Mouse (Mus musculus) adrenal gland (tissue): ENCODE measurements around the gene Prom2.

Experiments used
- intact Hi-C: fragments of 180-260 bp; cut with DNase I; formaldehyde crosslinking; loops from one replicate; pipeline ENCODE4 v1.15.1; 2025

Gene Prom2

GRCm38 (mm10) chr2:127498750-127499149 is 42.5 kb downstream of the Prom2 start:
- intact Hi-C loops, result no loop called here

DNA sequence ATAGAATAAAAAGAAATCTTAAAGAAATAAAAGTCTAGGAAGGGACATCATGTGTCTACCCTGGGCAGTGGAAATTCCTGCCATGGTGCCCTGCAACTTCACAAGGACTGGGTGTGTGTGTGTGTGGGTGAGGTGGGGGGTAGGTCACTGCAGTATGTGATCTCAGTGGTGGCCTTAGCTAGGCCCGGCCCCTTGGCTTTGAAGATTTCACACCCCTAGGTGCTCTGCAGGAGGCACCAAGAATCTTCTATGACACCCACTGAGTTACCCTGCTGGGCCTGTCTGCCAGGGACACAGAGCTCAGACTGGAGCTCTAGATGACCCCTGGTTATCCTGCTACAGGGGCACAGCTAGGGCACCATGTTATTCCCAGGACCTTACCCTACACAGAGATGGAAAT is 44.9 kb downstream of the Prom2 start:
- intact Hi-C loops, result no loop called here

DNA sequence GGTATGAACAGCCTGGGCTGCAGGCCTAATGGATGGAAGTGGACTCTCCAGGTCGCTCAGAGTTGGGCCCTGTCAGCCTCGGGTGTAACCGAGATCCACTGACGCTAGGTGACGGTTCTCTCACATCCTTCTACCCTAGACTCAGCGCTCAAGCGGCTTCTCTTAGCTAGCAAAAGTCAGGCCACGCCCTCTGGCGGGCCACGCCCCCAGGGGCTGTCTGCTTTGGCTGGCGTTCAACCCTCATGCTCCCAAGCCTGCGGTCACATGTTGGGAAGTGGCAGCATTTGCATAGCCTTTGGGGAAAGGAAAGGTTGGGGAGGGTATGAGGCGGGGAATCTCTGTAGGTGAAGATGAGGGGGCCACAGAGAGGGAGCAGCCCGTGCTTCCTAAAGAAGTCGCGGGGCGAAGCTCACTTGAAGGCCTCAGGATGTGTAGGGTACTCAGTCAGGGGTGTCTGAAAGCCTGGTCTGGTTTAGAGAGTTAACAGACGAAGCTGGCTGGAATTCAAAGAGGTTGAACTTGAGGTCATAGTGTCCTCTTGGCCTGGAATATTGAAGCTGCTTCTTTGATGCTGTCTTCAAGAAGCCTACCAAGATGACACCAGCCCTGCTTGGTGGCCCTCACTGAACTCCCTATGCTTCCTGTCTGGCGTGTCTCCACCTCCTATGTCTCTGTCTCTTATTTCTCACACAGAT is 56.6 kb downstream of the Prom2 start:
- intact Hi-C loops, result no loop called here

DNA sequence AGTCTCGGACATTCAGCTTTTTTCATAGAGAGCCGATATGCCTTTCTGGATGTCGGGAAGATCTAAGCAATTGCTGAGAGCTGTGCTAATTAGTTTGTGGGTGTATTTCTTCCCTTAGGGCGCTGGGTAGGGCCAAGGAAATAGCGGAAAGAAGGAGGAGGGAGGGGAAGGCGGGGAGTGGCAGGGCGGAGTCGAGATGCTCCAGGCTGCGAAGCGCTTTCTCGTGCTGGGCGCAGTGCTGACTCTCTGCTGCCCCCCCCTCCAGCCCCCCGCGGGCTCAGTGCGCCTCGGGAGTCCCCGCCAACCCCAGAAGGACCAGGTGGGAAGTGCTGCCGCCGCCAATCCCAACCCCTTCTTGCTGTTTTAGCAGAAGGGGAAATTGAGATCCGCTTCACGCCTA is 58.3 kb downstream of the Prom2 start:
- intact Hi-C loops, result no loop called here

DNA sequence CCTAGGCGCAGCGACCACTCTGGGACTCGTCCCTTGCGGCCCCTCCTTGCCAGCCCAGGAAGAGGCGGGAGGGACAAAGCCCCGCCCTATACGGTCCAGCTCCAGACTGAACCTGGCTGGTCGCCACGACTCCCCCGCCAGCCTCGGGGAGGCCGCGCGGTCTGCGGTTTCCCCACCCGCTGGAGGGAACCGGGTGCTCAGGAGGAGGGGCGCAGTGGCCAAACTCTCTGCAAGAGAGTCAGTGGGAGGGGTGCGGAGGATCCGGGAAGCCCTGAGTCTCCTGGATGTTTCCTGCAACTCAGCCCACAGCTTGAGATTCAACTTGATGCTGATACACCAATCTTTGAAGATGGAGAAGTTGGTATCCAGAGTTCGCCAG is 58.7 kb downstream of the Prom2 start:
- intact Hi-C loops, result no loop called here

GRCm38 (mm10) chr2:127481841-127482532 is 59.3 kb downstream of the Prom2 start:
- intact Hi-C loops, result no loop called here

DNA sequence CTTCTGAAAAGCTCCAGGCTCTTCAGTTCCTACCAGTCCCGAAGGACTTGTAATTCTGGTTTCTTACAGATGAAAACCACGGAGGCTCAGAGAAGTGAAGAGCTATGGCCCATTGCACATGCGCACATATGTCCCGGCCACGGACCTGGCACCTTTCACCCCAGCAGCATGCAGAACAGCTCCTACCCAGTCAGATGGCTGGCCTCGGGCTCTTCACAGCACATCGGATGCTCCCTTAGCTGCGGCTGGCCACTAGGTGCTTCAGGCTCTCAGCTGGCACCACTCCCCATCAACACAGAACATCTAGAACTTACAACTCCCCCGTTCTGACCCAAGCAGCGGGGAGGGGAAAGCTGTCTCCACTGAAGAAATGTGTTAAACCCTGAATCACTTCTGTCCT is 61.5 kb downstream of the Prom2 start:
- intact Hi-C loops, result no loop called here

- intact Hi-C loops, result no loop called here
Measured at GRCm38 (mm10) chr2:127479210-127479609, 62.1 kb downstream of the Prom2 start.
